12 mouse cellular contexts compared by ENCODE assay signal in the genomic region with DNA sequence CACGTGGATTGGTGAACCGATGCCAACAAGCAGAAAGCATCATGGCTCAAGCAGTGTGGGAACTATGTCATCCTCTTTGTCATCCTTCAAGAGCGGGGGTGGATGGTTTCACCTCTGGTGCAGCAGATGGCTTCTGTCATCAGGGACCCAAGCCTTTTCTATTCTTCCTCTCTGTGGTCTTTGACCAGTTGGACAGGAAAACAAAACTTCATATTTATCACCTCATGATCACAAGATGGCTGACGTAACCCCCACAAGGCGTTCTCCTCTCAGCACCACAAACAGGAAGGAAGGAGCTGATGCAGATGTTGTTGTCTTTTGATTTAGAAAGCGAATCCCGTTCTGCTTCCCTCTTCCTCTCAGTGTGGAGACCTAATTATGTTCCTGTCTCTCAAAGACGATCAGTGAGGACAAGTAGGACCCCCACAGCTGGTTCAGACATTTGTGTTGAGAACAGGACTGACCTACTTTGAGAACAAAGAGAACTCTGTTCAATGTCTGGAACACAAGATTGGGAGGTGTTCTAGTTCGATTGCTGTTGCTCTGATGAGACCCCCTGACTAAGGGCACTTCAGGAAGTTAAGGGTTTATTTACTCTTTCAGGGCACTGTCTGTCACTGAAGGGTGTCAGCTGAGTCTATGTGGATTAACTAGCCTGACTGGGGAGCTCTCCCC. TPM values are rescaled to one million over a fixed set of nuclear protein-coding genes. Genes with fewer than 3 reads are reported as not detected.
DNase-seq lines count a peak whose midpoint lies in the region; ATAC-seq and TF ChIP-seq lines count a peak whose summit lies in the region.
"Had no signal": no experiment of that assay in that cellular context is flagged by ENCODE, and none has a peak within 500 bp of the region (broad histone marks: within the 10 kb centered on the region; RNA-seq: fewer than 3 reads in every experiment).

No protein-coding gene starts in this region.

- H3K27me3 ChIP-seq in heart, embryonic 11.5 days (ENCODE audit: control insufficient read depth, insufficient read depth, low read length), result peaks cover 27% of the 10 kb centered on the region
- H3K27me3 ChIP-seq in spleen, adult 2 months (ENCODE audit: control insufficient read depth, insufficient read depth, low read length), result no peaks in the 10 kb centered on the region
- H3K27me3 ChIP-seq in midbrain, embryonic 13.5 days, result no peaks in the 10 kb centered on the region
- H3K27me3 ChIP-seq: hindbrain, embryonic 15.5 days; stomach, embryonic 15.5 days had no signal

- H3K36me3 ChIP-seq in heart, embryonic 11.5 days (ENCODE audit: control insufficient read depth, insufficient read depth, low read length), result no peaks in the 10 kb centered on the region
- H3K36me3 ChIP-seq in spleen, adult 2 months (ENCODE audit: control insufficient read depth, insufficient read depth, low read length), result no peaks in the 10 kb centered on the region
- no peaks in the 10 kb centered on the region for H3K36me3 ChIP-seq in midbrain, embryonic 13.5 days
- H3K36me3 ChIP-seq: hindbrain, embryonic 15.5 days; stomach, embryonic 15.5 days had no signal

- H3K4me1 ChIP-seq in heart, embryonic 11.5 days (ENCODE audit: control insufficient read depth, insufficient read depth, low read length), result no peaks in the 10 kb centered on the region
- H3K4me1 ChIP-seq in spleen, adult 2 months (ENCODE audit: control insufficient read depth, insufficient read depth, insufficient read length), result peaks cover 7% of the 10 kb centered on the region; the same call in 1 of the 2 replicates
- no peaks in the 10 kb centered on the region for H3K4me1 ChIP-seq in midbrain, embryonic 13.5 days (replicated peaks)
- H3K4me1 ChIP-seq: hindbrain, embryonic 15.5 days; stomach, embryonic 15.5 days had no signal

- ATAC-seq in heart, embryonic 11.5 days (replicated peaks; ENCODE audit: insufficient number of reproducible peaks, low FRiP score, low TSS enrichment), result no peak
- ATAC-seq in inflammation-experienced regulatory T-cells, adult 6 months, result peak; percentile 65
- ATAC-seq in neutrophil, adult 5-6 weeks (ENCODE audit: extremely low read depth, insufficient number of reproducible peaks, low FRiP score, poor library complexity, severe bottlenecking), result peak; percentile 62
- ATAC-seq in midbrain, embryonic 13.5 days, result no peak

- no peak for TF ChIP-seq CTCF in spleen, adult 2 months (IDR thresholded peaks at IDR 0.05; ENCODE audit: extremely low read depth, insufficient read depth, insufficient read length, insufficient replicate concordance)

- H3K4me3 ChIP-seq in heart, embryonic 11.5 days (ENCODE audit: low read depth, low read length), result no peak overlapping the region
- H3K4me3 ChIP-seq in spleen, adult 2 months (ENCODE audit: extremely low read depth, insufficient read depth, insufficient read length), result no peak overlapping the region
- H3K4me3 ChIP-seq in midbrain, embryonic 13.5 days (replicated peaks), result no peak overlapping the region
- H3K4me3 ChIP-seq: gastrocnemius, adult 2 months; hindbrain, embryonic 15.5 days; stomach, embryonic 15.5 days had no signal

- DNase-seq in heart, adult 18-20 months, result peak; percentile 28 to 69
- DNase-seq in spleen, adult 2 months (ENCODE audit: low read depth in 1 of 2, low spot score in 2 of 2), result peak in 1 of 2 experiments; percentile 67
- no peak for DNase-seq in spleen, adult 18-20 months
- no peak for DNase-seq in right cerebral cortex, postnatal 14 days
- DNase-seq: cerebellum, adult 11-12 months; gastrocnemius, adult 2 months had no signal

- no peak for TF ChIP-seq POLR2A in spleen, adult 2 months (IDR thresholded peaks at IDR 0.05; ENCODE audit: low read depth, low read length)

- WGBS in heart, embryonic 11.5 days (ENCODE audit: insufficient replicate concordance), result 61% methylated on average over 9 of the region's 9 CpGs
- 16% methylated on average over 9 of the region's 9 CpGs for WGBS in spleen, adult 2 months
- WGBS in midbrain, embryonic 13.5 days, result 85% methylated on average over 9 of the region's 9 CpGs

- H3K4me2 ChIP-seq in heart, embryonic 11.5 days, result no peak overlapping the region
- H3K4me2 ChIP-seq in midbrain, embryonic 13.5 days (replicated peaks), result no peak overlapping the region
- H3K4me2 ChIP-seq: hindbrain, embryonic 15.5 days; stomach, embryonic 15.5 days had no signal

- H3K9ac ChIP-seq in heart, embryonic 11.5 days (ENCODE audit: low read depth, low read length), result no peak overlapping the region
- no peak overlapping the region for H3K9ac ChIP-seq in midbrain, embryonic 13.5 days (replicated peaks)
- H3K9ac ChIP-seq: hindbrain, embryonic 15.5 days; stomach, embryonic 15.5 days had no signal

- H3K9me3 ChIP-seq in heart, embryonic 11.5 days (replicated peaks; ENCODE audit: control insufficient read depth, low read length), result peaks cover 3% of the 10 kb centered on the region; the same call in 1 of the 2 replicates
- H3K9me3 ChIP-seq in midbrain, embryonic 13.5 days, result no peaks in the 10 kb centered on the region
- H3K9me3 ChIP-seq: hindbrain, embryonic 15.5 days; stomach, embryonic 15.5 days had no signal

- H3K27ac ChIP-seq in heart, embryonic 11.5 days (ENCODE audit: low read depth, low read length), result no peak overlapping the region
- peak overlapping the region; percentile 12; the same call in 1 of the 2 replicates for H3K27ac ChIP-seq in spleen, adult 2 months (ENCODE audit: insufficient read depth, low read length)
- H3K27ac ChIP-seq in midbrain, embryonic 13.5 days, result no peak overlapping the region
- H3K27ac ChIP-seq: gastrocnemius, adult 2 months; hindbrain, embryonic 15.5 days; stomach, embryonic 15.5 days had no signal

RNA-seq across cellular contexts. Expression of gene Runx1, which starts 41.4 kb away (rescaled TPM):
- 1 to 10 TPM; 1.5 to 2.9 TPM for total RNA-seq in heart, adult 18-20 months (2021)
- 1.7 and 2.5 TPM in 2 replicates for polyA plus RNA-seq in heart, embryonic 11.5 days (2014; fragmentation: Nextera tagmentation; extraction: Ambion mirVana)
- 26.7 and 36.4 TPM in 2 replicates for polyA plus RNA-seq in spleen, adult 2 months (2012; rRNA removed)
- 10 to 100 TPM; 28.0 to 47.0 (median 44.5) TPM for polyA plus RNA-seq in inflammation-experienced regulatory T-cells, adult 6 months (2017; shearing (Covaris generic))
- 63.7 and 69.4 TPM in 2 replicates for total RNA-seq in neutrophil, adult 5-6 weeks (2017)
- 0.52 and 1.1 TPM in 2 replicates for polyA plus RNA-seq in midbrain, embryonic 13.5 days (2015; fragmentation: Nextera tagmentation; extraction: Ambion mirVana)

Comparison
In these comparisons a context has a peak if more than half of its experiments do, and no peak if none do; other contexts are left out.
1. DNase-seq: peak in heart, adult 18-20 months (2 of 2); none in spleen, adult 18-20 months (0 of 2) and right cerebral cortex, postnatal 14 days (single experiment).
2. ATAC-seq: peak in inflammation-experienced regulatory T-cells, adult 6 months (single experiment) and neutrophil, adult 5-6 weeks (single experiment); none in heart, embryonic 11.5 days (single experiment) and midbrain, embryonic 13.5 days (single experiment).